Mouse (Mus musculus): Measurements from ENCODE around the gene Pdzd2.

DNA sequence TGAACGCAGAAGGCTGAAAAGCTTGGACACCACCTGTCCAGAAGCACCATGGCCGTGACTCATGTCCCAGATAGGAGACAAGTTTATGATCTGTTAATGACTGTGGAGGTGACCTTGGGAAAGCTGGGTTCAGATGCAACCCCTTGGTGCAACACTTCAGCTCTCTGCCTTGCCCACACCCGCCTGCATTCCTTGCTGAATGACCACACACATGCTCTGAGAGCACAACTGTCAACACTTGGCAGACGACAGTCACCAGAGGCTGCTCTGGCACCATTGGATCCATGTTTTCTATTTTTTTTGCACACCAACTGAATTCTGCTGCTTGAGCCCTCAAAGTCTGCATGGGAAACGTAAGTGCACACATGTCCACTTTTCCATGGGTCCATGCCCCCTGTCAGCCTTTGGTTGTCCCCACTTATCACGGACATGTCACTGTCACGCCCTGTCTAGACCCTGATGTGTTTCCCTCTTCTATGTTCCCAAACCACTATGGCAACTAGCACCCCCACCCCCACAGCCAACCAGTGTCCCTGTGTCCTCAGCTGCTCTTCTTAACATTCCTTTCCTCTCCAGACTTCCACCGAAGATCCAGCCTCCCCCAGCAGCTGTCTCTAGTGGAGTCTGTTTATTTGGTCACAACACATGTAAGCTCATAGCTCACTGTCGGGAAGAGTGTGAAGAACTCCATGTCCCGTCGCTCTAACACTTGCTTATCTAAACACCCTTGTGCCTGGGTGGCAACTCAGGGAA, 10.0 kb upstream of the Pdzd2 start:
- no peak for TF ChIP-seq CTCF (IDR thresholded peaks at IDR 0.05; ENCODE audit: borderline replicate concordance, insufficient read depth, low read length)
- TF ChIP-seq POLR2A (IDR thresholded peaks at IDR 0.05; ENCODE audit: low read depth, low read length), result no peak

Measured in embryonic fibroblast, embryonic 13.5 days (primary cell).